Mouse (Mus musculus): ENCODE data around the gene Chchd6.

The Chchd6 gene

GRCm38 (mm10) chr6:89402406-89402805 is 193.0 kb downstream of the Chchd6 start:
- DNase-seq = no peak

GRCm38 (mm10) chr6:89399564-89399963 is 195.9 kb downstream of the Chchd6 start:
- DNase-seq = no peak

- no peak for DNase-seq
Observed at GRCm38 (mm10) chr6:89397919-89398318, 197.5 kb downstream of the Chchd6 start.

GRCm38 (mm10) chr6:89393820-89394219 is 201.6 kb downstream of the Chchd6 start:
- no peak for DNase-seq

GRCm38 (mm10) chr6:89392213-89392612 is 203.2 kb downstream of the Chchd6 start:
- no peak for DNase-seq

- no peak for DNase-seq
Observed at GRCm38 (mm10) chr6:89389771-89390170, 205.7 kb downstream of the Chchd6 start.

- no peak for DNase-seq
Observed at GRCm38 (mm10) chr6:89386956-89387355, 208.5 kb downstream of the Chchd6 start.

DNA sequence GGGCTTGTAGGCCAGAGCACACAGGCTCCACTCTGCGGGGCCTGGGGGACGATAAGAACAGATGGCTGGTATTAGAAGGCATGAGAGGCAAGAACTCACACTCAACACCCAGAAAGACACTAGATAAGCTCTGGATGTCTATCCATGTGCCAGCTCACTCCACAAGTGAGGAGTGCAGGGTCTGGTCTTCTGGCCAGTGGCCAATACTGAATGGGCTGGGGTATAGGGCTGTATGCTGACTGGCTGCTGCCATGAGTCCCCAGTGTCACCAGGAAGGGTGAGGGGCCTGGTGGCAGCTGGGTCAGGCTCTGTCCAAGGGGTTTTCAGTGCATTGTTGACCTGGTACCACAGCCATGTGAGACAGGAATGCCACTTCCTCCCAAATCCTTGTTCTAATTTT is 210.8 kb downstream of the Chchd6 start:
- no peak for DNase-seq

GRCm38 (mm10) chr6:89381851-89382250 is 213.6 kb downstream of the Chchd6 start:
- DNase-seq = no peak

DNA sequence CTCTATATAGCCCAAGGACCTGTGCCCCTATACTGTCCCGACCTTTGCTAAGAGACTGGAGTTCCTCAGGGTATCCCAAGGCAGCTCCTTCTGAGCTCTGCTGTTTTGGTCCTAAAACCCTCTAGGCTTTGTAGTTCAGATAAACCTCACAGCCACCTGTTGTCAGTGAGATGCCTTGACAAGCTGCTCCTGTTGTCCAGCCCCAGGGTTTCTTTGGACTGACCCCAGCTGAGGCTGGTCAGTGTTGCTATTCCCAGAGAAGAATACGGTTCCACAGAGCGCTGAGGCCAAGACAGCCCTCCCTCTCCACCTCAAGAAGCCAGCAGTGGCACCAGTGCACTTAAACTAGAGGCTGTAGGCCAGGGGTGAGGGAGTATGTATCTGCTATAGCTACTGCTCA is 214.3 kb downstream of the Chchd6 start:
- no peak for DNase-seq

DNA sequence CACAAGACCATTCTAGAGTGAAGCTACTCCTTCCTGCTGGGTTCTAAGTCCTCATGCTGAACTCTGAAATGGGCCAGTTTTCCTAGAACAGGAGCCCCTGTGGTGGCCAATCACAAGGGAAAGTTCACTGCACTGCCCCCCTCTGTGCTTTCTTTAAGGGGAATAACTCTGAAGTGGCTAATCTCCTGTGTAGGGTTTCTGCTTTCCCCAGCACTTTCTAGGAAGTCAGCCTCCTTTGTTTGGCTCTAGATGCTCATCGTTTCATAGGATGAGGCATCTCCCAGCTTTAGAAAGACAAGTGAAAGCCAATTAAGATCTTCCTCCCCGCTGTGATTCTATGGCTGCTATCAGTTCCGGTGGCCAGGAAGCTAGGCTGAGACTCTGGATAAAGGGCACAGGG is 214.7 kb downstream of the Chchd6 start:
- no peak for DNase-seq

GRCm38 (mm10) chr6:89378264-89378663 is 217.2 kb downstream of the Chchd6 start:
- DNase-seq = no peak

DNA sequence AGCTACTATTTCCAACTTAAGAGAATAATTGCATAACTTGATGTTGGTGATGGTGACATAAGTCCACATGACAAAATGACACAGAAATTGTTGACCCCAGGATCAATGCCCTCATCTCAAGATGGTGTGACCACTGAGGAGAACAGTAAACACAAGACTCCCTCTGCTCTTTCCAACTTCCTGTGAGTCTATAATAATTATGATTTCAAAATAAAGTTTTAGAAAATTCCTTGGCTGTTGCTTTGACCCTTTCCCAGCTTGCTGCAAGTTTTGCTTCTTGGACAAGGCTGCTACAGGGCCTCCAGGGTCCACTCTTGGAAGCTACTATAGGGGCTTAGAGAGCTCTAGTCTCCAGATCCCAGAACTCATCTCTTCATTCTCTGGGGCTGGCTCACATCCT is 226.6 kb downstream of the Chchd6 start:
- DNase-seq = no peak

- peak in 1 of 2 experiments; percentile 14 for DNase-seq
Observed at GRCm38 (mm10) chr6:89364342-89364741, 231.1 kb downstream of the Chchd6 start.

DNA sequence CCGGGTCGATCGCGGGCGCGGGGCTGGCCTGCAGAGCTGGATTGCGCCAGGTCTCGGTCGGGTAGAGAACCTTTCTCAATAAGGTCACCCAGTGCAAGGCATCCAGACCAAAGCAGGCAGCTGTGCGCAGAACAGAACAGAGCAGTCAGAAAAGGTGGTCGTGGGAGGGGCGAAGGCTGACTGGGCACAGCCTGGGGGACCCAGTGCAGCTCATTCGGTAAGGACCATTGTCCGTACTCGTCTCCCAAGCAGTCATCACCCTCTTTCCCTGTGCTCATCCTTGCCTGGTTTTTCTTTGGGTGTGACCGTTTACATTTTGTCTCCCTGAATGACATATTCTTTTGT is 232.4 kb downstream of the Chchd6 start:
- DNase-seq = no peak

DNA sequence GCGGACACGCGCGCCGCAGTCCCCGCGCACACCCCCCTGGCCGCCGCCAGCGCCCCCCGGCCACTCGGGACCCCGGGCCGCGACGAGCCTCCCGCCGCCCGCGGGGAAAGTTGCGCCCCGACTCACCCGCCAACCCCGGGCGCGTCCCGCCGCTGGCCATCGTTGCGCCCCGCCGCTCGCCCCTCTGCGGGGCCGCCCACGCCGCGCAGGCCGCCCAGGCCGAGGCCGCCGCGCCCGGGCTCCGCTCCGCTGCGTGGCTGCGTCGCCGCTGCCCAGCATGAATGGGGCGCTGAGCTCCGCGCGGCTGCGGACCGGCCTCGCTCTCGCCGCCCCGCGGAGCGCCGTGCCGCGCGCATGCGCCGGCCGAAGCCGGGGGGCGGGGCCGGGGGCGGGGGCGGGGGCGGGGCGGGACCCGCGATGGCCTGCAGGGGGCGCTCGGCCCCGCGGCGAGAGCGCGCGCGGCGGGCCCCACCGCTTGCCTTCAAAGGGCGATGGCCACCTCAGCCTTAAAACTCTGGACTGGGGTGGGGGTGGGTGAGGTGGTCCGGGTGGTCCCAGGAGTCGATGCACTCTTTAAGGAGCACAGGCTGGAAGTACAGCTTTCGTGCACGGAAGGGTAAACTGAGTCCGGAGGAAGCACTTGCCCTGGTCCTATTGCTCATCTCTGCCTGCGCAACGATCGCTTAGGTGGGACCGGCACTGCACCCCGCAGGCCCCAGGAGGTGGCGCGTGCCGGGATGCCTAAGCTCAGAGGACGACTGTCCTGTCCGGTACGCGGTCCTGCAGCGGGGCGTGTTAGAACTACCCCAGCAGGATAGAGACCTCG is 233.0 kb downstream of the Chchd6 start, which contains the start of gene Plxna1:
TSS of gene Plxna1 (minus strand) at position 340 of the 826 bp plus-strand sequence.
- DNase-seq = peak; percentile 63 to 77

- peak; percentile 45 to 66 for DNase-seq
Observed at GRCm38 (mm10) chr6:89361418-89362280, 233.8 kb downstream of the Chchd6 start.

DNA sequence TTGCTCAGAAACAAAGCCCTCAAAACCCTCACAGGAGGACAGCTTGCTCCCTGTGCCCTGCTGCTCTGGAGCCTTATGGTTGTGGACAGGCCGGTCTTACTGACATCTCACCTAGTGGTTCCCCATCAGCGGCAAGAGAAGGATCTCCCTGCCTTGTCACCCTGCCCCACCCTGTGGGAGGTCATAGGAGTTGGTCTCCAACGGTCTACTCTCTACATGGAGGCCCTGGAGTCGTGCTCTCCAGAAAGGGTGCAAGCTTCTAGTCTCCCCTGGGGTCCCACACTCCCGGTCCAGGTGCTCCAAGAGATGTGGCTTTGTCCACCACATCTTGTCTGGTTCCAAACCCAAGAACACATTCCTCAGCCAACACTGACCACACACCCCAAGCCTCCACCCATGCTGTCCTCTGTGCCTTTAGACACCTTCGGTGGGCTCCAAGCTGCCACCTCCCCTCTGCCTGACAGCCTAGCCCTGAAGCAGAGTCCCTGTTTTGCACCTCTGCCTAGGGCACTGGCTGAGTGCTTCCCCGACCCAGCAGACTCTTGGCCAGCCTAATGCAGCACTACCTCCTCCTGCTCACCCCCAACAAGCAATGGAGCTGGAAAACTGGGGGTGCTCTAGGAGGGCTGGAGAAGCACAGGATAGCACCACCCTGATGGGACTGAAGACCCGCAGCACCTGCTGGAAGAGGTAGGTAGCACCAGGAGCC is 234.6 kb downstream of the Chchd6 start:
- peak in 1 of 2 experiments; percentile 24 for DNase-seq

DNA sequence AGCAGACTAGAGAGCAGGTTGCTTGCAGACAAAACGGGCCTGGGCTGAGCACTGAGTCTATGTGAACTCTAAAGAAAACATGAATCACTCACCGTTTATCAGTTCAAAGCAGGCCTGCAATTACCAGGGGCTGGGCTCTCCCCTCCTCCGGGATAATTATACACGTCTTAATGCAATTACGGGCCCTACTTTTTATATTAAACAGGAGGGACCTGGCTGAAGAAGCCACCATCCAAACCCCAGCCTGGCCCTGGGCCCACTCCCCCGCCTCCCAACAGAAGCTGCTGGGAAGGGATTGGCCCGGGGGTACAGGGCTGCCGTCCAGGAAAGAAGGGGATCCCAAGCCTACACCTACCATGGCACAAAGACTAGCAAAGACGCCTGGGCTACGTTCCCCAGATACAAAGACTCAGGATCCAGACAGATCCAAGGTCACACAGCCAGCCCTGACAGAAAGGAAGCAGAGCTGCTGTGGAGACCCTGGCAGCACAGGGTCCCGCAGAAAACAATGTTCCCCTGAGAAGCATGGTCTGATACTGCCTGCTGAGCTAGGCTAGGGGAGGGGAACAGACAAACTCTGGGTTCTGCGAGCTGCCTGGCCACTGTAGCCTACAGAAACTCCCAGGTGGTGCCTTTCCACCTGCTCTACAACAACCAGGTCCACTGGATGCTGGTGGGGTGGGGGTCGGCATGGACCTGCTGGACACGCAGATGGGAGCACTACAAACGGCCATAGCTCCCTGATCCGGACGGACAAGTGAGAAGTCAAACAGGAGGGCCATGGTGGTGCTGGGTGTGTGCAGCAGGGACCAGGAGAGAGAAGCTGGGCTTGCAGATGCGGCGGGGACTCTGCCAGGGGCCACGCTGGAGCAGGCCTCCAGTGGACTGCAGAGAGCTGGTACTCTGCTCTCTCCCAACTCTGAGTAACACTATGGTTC is 235.4 kb downstream of the Chchd6 start:
- peak; percentile 47 to 52 for DNase-seq

DNA sequence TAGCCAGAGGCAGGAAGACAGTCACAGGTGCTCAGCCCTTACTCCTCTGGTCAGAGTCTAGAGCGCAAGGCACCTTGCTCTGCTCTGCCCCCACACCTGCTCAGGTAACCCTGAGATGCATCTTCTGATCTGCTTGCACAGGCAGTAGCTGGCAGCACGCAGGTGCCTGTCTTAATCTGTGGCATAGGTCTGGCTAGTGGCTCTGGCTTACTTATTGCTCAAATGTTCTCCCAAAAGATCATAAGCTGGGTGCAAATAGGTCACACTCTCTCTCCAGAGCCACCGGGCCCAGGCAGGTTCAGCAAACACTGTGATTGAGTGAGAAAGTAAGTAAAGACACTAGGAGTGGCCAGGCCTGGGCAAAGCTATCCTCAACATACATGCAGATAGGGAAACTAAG is 236.3 kb downstream of the Chchd6 start:
- peak in 1 of 2 experiments; percentile 11 for DNase-seq

DNA sequence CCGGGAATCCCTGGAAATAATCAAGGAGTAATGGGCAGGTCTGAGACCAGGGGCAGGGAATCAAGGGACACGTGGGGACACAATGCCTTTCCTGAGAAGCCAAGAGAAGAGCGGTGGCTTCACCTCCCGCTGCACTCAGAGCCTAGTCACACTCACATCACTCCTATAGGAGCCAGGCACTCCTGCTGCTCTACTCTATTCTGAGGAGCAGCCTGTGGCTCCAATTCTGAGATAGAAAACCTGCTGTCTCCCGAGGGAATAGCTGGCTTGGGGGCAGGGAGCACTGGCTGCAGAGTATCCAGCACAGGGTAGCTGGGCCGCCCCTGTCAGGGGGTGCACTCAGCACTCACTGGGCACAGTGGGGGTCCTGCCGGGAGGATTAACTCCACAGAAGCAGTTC is 239.8 kb downstream of the Chchd6 start:
- DNase-seq = peak in 1 of 2 experiments; percentile 13

DNA sequence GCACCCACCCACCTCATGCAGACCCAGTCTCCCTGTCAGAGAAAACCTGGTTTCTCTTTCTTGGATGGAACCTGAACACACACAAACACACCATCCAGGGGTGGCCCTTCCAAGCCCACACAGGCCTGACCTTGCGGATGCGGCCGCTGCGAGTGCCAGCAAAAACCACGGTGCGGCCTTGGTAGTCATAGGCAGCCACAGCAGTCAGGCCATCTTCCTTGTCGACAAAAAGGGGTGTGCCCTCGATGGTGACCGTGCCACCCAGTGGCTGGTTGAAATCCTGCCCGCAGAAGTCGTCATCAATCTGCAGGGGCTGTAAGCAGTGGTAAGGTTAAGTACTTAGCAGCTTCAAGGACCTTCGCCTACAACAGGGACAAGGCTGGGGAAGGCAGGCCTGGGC is 240.7 kb downstream of the Chchd6 start:
- peak in 1 of 2 experiments; percentile 8 for DNase-seq
